Mouse (Mus musculus) Patski (cell line): Measurements from ENCODE around the gene Actl11. TPM values are rescaled to one million over a fixed set of nuclear protein-coding genes. Genes with fewer than 3 reads are reported as not detected.

Experiments used
- ATAC-seq: fragments of 100-300 bp; one replicate; pipeline ENCODE4 v1.8.0; 2021
- CTCF ChIA-PET: fragments of 350-600 bp; sonication (Branson Sonifier 250); formaldehyde crosslinking; loops from one replicate; lab custom pipeline; 2022; ENCODE audit warnings: inconsistent platforms; lab: Charles Lee
- POLR2A ChIA-PET: fragments of 350-600 bp; sonication (Branson Sonifier 250); formaldehyde crosslinking; loops from one replicate; lab custom pipeline; 2022; ENCODE audit warnings: antibody characterized with exemption, inconsistent platforms; lab: Charles Lee
- DNase-seq: peaks from one replicate; pipeline ENCODE4 v3.0.0-alpha.2; 2011; ENCODE audit warnings: low read depth, low spot score
- H3K27me3 ChIP-seq: fragments of 371-371 bp; one replicate; pipeline ENCODE4 v1.5.1; 2021
- CTCF ChIP-seq: fragments of 100-300 bp; IDR thresholded peaks from one replicate; pipeline ENCODE4 v1.5.1; 2021
- in situ Hi-C: fragments of 300-500 bp; cut with MboI; formaldehyde crosslinking; loops from 3 replicates; pipeline ENCODE4 v1.11.1; 2018; ENCODE audit warnings: low pct_unique_long_range_greater_than_20kb, mixed read lengths
- polyA plus RNA-seq: library from polyadenylated mRNA; unstranded; gene quantifications from one replicate; pipeline ENCODE4 v1.2.3, GENCODE M21; 2021

Gene Actl11
- polyA plus RNA-seq, 1 experiment from 2014 or later, result not detected

- ChIA-PET CTCF (interaction anchor here (1.3 to 4.6 kb wide), 6 partner anchors 19 to 107 kb away, joined by 3 to 65 read pairs (median 4); partner anchors contain the start of gene Mst1r), POLR2A (interaction anchor here (1.3 kb wide), 1 partner anchor 56 kb away, joined by 3 read pairs; no protein-coding TSS in a partner anchor)
- TF ChIP-seq CTCF, result no peak
- in situ Hi-C loops, result loop anchor here (5.0 kb wide), 1 partner anchor 54 kb away; the partner anchor contains the start of gene Mst1r
- ATAC-seq (no peak), DNase-seq (no peak)
- H3K27me3 ChIP-seq, result no peaks in the 10 kb centered on the region
Measured at GRCm38 (mm10) chr9:107960928-107961327, 32.7 kb downstream of the Actl11 start.

- ChIA-PET CTCF (interaction anchor here (1.0 to 4.6 kb wide), 13 partner anchors 10 to 106 kb away, joined by 3 to 65 read pairs (median 4); partner anchors contain the start of genes Mst1r and Uba7), POLR2A (interaction anchor here (1.3 kb wide), 1 partner anchor 57 kb away, joined by 3 read pairs; no protein-coding TSS in a partner anchor)
- DNase-seq, result no peak
- in situ Hi-C loops, result loop anchor here (5.0 kb wide), 1 partner anchor 54 kb away; the partner anchor contains the start of gene Mst1r
- no peak for ATAC-seq
- H3K27me3 ChIP-seq, result no peaks in the 10 kb centered on the region
- TF ChIP-seq CTCF, result no peak
Measured at GRCm38 (mm10) chr9:107961351-107961762, 33.1 kb downstream of the Actl11 start.

- no peak for DNase-seq
- TF ChIP-seq CTCF, result peak; percentile 67
- ChIA-PET POLR2A (interaction anchor here (1.3 kb wide), 1 partner anchor 57 kb away, joined by 3 read pairs; no protein-coding TSS in a partner anchor), CTCF (interaction anchor here (1.0 to 4.6 kb wide), 12 partner anchors 10 to 89 kb away, joined by 3 to 65 read pairs (median 4); partner anchors contain the start of genes Mst1r and Uba7)
- in situ Hi-C loops, result loop anchor here (5.0 kb wide), 1 partner anchor 55 kb away; the partner anchor contains the start of gene Mst1r
- no peak for ATAC-seq
- H3K27me3 ChIP-seq, result no peaks in the 10 kb centered on the region
Measured at GRCm38 (mm10) chr9:107961881-107962280, 33.6 kb downstream of the Actl11 start.

GRCm38 (mm10) chr9:107962916-107963315, 34.6 kb downstream of the Actl11 start:
- in situ Hi-C loops, result loop anchor here (5.0 kb wide), 1 partner anchor 56 kb away; the partner anchor contains the start of gene Mst1r
- no peak for DNase-seq
- no peak for ATAC-seq
- ChIA-PET CTCF (interaction anchor here (0.9 to 4.6 kb wide), 6 partner anchors 11 to 88 kb away, joined by 3 to 65 read pairs (median 9); partner anchors contain the start of genes Mst1r and Uba7), POLR2A (interaction anchor here (1.1 to 1.5 kb wide), 3 partner anchors 10 to 58 kb away, joined by 3 to 4 read pairs (median 4); partner anchors contain the start of gene Gm20661)
- no peaks in the 10 kb centered on the region for H3K27me3 ChIP-seq
- no peak for TF ChIP-seq CTCF

- ATAC-seq, result peak; percentile 57
- H3K27me3 ChIP-seq, result no peaks in the 10 kb centered on the region
- in situ Hi-C loops, result loop anchor here (5.0 kb wide), 1 partner anchor 56 kb away; the partner anchor contains the start of gene Mst1r
- ChIA-PET POLR2A (interaction anchor here (1.5 kb wide), 2 partner anchors 9 to 19 kb away, joined by 3 to 4 read pairs; partner anchors contain the start of gene Gm20661), CTCF (interaction anchor here (0.8 to 4.6 kb wide), 8 partner anchors 11 to 90 kb away, joined by 3 to 65 read pairs (median 4); partner anchors contain the start of genes Amigo3, Gm20661, Mst1r and Uba7)
- TF ChIP-seq CTCF, result peak; percentile 96
- peak; percentile 51 for DNase-seq
Measured at GRCm38 (mm10) chr9:107963700-107964099, 35.4 kb downstream of the Actl11 start.

- H3K27me3 ChIP-seq, result no peaks in the 10 kb centered on the region
- CTCF ChIA-PET, result interaction anchor here (0.9 to 1.3 kb wide), 2 partner anchors 89 to 102 kb away, joined by 3 read pairs; partner anchors contain the start of gene Amigo3
- POLR2A ChIA-PET, result interaction anchor here (1.5 kb wide), 1 partner anchor 8 kb away, joined by 3 read pairs; no protein-coding TSS in a partner anchor
- no peak for DNase-seq
- ATAC-seq, result no peak
- TF ChIP-seq CTCF, result no peak
- in situ Hi-C loops, result loop anchor here (5.0 kb wide), 2 partner anchors 57 to 93 kb away; partner anchors contain the start of gene Mst1r
Measured at GRCm38 (mm10) chr9:107964681-107965080, 36.4 kb downstream of the Actl11 start.

- POLR2A ChIA-PET, result no interaction called here
- no peak for TF ChIP-seq CTCF
- in situ Hi-C loops, result loop anchor here (5.0 kb wide), 1 partner anchor 91 kb away; no protein-coding TSS in a partner anchor
- no peak for DNase-seq
- no peaks in the 10 kb centered on the region for H3K27me3 ChIP-seq
- CTCF ChIA-PET, result interaction anchor here (1.1 to 1.4 kb wide), 2 partner anchors 60 to 62 kb away, joined by 3 to 4 read pairs; partner anchors contain the start of gene Mst1r
- ATAC-seq, result no peak
Measured at GRCm38 (mm10) chr9:107966676-107967075, 38.4 kb downstream of the Actl11 start.

GRCm38 (mm10) chr9:107967437-107967836, 39.2 kb downstream of the Actl11 start:
- in situ Hi-C loops, result loop anchor here (5.0 kb wide), 1 partner anchor 90 kb away; no protein-coding TSS in a partner anchor
- POLR2A ChIA-PET, result no interaction called here

GRCm38 (mm10) chr9:107968531-107968930, 40.3 kb downstream of the Actl11 start:
- ChIA-PET POLR2A (no interaction called here), CTCF (interaction anchor here (1.0 kb wide), 1 partner anchor 85 kb away, joined by 3 read pairs; the partner anchor contains the start of gene Amigo3)
- DNase-seq (no peak), ATAC-seq (no peak)
- TF ChIP-seq CTCF, result no peak
- in situ Hi-C loops, result loop anchor here (5.0 kb wide), 1 partner anchor 89 kb away; no protein-coding TSS in a partner anchor
- H3K27me3 ChIP-seq, result no peaks in the 10 kb centered on the region

More at GRCm38 (mm10) chr9:107967437-107967836, 39.2 kb downstream of the Actl11 start:
- no peaks in the 10 kb centered on the region for H3K27me3 ChIP-seq
- CTCF ChIA-PET, result interaction anchor here (1.1 to 1.4 kb wide), 2 partner anchors 60 to 63 kb away, joined by 3 to 4 read pairs; partner anchors contain the start of gene Mst1r
- no peak for TF ChIP-seq CTCF
- no peak for DNase-seq
- no peak for ATAC-seq

GRCm38 (mm10) chr9:107970311-107970710, 42.0 kb downstream of the Actl11 start:
- in situ Hi-C loops, result no loop called here
- ATAC-seq (no peak), DNase-seq (no peak)
- ChIA-PET CTCF (no interaction called here), POLR2A (no interaction called here)
- TF ChIP-seq CTCF, result no peak
- no peaks in the 10 kb centered on the region for H3K27me3 ChIP-seq
